Mouse (Mus musculus) fibroblast of lung, adult 2 months (primary cell): Measurements from ENCODE around the gene Fmn2.

Experiments used
- DNase-seq: peaks from one replicate; pipeline ENCODE4 v3.0.0-alpha.2; 2011; ENCODE audit warnings: low read depth

Gene Fmn2

DNA sequence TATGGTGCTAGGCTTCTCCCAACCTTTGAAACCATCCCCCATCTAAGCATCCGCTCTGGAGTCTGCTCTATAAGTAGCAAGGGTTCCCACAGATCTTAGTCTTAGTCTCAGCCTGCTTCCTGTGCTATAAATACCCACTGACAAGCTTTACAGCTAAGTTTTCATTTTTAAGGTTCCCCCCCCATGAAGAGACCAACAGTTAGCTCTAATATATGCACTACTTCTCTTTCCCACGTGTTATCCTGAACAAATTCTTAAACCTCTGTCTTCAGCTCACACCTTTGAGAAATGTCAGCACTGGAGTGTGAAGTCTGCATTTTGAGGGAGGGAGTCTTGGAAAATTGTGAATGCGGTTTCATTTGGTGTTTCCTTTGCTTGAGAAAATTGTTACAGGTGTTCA lies 56.2 kb downstream of the Fmn2 start:
- no peak for DNase-seq

DNA sequence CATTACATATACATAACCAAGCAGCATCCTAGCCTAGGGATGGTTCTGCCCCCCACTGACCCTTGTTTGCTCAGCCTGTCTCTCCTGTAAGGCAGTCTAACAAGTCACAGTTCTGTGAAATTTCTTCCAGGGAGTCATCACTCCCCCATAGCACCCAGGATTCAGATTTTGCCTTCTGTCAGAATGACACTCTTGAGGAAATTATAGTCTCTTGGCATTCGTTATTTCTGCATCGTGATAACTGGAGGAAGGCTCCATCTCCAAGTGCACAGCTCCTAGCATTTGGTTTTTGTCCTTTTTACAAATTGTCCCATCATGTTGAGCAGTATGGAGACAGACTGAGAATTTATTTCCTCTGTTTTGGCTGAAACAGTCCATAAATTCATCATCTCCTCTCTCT lies 56.9 kb downstream of the Fmn2 start:
- no peak for DNase-seq

DNA sequence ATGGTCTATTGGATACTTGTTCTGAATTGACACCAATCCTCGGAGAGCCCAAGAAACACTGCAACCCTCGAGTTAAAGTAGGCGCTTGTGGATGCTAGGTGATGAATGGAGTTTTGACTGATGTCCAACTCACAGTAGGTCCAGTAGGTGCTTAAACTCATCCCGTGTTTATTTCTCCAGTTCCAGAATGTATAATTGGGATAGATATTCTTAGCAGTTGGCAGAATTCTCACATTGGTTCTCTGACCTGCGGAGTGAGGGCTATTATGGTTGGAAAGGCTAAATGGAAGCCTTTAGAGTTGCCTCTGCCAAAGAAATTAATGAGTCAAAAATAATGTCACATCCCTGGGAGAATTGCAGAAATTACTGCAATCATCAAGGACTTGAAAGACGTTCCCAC lies 62.9 kb downstream of the Fmn2 start:
- DNase-seq = no peak

DNA sequence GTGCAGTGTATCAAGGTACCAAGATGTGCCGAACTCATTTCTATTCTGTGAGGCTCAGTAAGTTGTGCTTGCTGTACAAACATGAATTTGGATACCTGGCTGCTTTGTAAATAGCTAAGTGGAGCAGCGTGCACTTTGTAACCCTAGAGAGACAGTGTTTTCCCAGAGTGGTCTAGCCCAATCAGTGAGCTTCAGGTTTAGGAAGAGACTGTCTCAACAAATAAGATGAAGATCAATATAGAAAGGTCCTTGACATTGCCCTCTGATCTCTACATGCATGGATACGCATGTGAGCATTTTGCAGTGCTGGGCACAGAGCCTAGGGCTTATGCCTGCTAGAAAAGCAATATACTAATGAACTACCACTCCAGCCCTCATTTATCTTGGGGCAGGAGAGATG lies 67.0 kb downstream of the Fmn2 start:
- DNase-seq = no peak

DNA sequence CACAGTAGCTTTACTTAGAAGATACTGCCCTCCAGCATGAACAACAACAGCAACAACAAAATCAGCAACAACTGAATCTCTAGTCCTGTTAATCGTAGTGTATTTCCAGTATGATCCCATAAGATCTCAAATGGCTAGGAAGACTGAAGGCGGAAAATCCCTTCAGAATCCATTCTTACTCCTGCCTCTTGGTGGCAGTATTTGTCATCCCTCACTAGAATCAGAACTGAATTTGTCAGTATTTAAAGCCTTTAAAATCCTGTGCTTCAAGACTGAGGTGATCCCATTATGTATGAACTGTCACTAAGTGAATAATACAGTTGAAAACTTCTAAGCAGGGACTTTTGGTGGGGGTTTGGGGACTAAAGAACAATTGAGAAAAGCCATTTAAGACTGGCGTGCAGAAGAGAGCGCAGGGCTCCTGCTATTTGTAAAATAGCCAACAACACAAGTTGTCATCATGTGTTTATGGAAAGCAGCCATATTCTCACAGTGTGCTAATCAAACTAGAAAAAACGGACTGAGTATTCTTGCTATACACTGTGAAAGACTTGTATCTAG lies 90.9 kb downstream of the Fmn2 start:
- DNase-seq = no peak

DNA sequence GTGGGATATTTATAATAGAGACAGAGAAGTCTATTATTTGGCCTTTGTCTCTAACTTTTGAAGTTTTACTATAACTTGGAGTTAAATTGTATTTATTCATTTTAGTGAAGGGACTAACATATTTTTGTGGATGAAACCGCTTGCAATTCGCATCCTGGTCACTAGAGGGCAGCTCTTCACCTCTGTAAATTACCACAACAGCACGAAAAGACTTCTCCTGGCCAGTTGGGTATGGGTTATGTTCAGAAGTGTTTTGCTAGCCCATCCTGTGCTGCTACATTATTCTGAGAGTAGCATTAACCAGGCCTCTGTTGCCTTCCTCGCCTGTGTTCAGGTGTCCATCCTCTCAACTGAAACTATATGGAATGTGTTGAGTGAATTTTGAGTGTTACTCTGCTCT lies 93.4 kb downstream of the Fmn2 start:
- peak; percentile 36 for DNase-seq

DNA sequence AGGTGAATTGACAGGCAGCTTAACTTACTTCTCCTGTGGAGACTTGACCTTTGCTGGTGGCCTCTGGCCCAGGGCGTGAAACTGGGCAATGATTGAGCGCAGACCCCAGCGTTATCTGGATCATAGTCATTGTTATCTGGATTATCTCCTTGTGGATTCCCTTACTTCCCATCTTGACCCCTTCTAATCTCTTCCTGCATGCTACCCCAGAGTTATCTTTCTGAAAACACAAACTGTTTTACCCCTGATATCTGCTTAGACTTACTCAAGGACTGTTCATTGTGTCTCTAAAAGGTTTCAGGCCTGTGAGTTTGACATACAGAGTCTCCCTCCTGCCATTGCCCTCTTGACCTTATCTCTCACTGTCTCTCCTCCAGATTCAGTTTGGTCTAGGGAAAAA lies 95.9 kb downstream of the Fmn2 start:
- no peak for DNase-seq

DNA sequence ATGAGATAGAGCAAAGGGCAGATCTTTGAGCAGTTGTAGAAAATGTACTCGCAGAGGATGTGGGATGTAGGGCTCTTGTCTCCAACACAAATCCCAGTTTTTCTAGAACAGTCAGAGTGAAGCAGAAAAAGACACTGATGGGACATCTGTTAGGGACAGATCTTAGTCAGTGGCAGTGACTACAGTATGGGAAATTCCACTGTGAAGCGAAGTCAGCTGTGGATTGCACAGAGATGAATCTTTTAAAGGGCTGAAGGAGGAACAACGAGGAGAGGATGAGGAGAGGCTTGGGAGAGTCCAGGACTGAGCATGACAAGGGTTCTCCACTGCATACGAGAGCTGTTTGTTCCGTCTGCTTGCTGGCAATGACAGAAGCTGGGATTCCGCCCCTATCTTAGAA lies 96.6 kb downstream of the Fmn2 start:
- DNase-seq = no peak

DNA sequence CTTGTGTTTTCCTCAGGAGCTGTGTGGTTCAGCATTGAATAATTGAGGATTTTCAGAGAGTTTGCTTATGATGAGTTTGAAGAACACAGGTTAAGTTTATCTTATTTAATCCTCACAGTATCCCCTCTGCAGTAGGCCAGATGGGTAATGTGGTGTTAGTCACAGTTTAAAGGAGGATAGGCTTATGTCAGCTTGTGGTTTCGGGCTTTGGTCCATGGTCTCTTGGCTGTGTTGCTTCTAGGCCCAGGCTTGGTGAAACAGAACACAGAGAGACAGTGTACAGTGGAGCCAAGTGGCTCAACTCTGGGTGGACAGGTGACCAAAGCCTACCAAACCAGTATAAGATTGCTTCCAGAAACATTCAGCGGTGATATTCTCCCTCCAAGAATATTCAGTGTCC lies 98.4 kb downstream of the Fmn2 start:
- DNase-seq = no peak

DNA sequence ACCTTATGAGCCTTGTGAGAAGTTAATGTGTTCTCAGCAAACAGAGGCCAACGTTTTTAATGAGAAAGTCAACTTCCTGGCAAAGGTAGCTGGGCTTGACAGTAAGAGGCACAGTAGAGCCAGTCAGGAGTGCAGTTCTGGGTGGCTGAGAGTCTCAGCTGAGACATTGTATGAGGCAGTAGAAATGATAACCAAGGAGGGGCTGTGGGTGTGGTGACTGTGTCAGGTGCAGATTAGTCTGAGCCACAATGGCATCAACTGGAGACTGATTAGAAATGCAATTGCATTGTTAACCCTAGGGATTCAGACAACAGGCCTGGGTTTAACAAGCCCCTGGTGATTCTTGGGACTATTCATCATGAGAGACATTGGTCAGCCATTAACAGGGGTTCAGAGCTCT lies 99.0 kb downstream of the Fmn2 start:
- no peak for DNase-seq

DNA sequence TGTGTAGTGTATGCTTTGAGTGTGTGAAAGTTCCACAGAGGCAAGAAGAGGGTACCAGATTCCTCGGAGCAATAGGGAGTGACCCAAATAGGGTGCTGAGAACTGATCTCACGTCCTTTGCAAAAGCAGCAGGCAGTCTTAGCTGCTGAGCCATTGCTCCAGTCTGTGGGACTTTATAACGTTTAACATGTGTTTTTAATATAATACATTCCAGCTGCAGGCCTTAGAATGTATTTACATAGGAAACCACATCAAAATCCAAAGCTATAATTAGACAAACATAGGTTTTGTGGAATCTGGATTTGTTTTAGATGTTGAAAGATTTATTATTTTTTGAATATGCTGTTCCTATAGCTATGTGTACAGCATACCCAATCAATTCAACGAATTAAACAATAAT lies 115.7 kb downstream of the Fmn2 start:
- DNase-seq = no peak

DNA sequence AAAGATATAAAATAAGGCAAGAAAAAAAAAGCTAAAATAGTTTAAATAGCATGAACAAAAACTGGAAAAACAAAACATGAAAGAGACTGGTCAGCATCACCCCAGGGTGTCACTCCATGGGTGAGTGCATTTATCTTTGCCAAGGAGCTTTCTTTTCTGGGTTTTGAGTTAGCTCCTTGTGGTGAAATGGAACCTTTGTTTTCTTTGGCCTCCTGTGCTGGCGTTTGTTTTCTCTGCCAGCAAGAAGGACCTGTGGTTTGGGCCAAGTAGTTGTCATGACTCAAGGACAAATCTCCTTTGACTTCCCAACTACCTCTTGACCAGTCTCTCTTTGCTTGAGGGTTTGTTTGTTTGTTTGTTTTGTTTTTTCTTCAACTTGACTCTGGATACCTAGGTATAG lies 119.9 kb downstream of the Fmn2 start:
- DNase-seq = peak; percentile 56

DNA sequence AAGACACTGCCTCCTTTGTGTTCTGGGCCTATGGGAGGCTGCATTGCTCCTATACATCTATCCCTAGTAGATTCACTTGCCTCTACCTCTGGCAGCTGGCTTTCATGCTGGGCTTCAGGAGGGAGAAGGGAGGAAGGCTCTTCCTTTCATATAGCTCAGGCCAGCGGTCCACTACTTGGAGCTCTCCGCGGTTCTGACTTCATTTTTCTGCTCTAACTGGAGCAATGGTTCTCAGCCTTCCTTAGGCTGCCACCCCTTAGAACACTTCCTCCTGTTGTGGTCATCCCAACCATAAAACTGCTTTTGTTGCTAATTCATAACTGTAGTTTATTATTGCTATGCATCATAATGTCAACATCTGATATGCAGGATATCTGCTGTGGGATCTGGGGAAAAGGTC lies 121.4 kb downstream of the Fmn2 start:
- no peak for DNase-seq

DNA sequence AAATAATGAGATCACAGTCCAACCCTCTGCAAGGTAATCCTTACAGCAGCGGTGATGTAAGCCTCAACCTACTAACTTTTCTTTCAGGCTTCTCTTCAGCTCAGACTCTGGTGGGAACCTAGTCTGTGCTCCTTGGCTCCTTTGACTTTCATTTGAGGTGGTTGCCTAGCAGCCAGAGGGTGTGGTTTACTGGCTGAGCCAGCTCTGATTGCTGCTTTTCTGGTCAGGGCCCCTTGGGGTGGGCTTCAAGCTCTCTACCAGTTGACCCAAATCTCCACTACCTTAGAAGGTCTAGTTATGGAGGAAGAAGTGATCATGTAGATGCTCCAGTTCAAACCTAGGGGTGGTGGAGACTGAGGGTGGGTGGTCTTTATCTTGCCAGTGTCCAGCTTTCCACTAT lies 128.4 kb downstream of the Fmn2 start:
- no peak for DNase-seq

DNA sequence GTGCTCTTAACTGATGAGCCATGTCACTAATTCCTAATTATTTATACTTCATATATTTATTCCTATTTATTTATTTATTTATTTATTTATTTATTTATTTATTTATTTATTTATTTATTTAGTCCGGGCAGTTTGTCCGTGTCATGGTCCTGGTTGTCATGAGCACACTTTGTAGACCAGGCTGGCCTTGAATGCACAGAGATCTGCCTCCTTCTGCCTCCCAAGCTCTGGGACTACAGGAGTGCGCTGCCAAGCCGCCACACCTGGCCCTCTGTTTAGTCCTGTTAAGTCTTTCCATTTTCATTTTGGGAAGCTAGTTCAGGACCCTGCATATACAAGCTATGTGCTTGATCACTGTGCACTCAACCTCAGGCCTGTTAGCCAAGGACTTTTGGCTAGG lies 134.7 kb downstream of the Fmn2 start:
- DNase-seq = no peak

DNA sequence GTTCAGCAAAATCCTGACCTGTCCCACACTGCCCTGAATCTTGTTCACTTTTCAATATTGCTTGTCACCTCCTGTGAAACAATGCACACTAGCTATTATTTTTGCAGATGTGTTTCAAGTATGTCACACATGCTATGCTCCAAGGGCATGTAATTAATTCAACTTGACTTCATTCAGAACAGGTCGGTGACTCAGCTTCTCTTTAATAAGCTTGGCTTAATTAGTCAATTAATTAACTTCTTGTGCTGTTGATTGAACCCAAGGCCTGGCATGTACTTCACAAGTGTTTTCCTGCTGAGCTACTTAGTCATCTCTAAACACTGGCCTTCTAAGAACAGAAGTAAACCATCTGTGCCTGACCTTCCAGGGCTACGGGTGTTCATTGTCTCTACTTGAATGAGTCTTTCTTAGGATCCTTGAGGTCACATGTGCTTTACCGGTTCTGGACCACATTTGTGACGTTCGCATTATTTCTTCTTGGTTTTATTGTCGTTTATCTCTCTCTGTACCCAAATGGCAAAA lies 136.0 kb downstream of the Fmn2 start:
- DNase-seq = no peak

DNA sequence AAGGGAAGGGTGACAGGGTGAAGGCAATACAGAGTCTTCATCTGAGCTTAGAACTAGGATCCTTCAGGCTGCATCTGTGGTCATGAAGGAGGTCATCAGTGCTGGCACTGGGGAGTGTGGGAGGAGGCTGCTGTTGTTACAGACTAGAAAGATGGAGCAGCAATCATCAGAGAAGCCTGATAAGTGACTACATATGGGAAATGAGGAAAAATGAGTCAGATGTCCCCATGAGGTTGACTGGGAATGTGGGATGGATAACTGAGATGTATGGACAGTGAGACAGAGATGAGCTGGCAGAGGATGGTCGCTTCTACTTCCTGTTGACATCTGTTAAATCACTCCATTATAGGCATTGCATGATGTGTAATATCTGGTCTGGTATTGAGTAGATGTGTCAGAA lies 139.3 kb downstream of the Fmn2 start:
- no peak for DNase-seq

DNA sequence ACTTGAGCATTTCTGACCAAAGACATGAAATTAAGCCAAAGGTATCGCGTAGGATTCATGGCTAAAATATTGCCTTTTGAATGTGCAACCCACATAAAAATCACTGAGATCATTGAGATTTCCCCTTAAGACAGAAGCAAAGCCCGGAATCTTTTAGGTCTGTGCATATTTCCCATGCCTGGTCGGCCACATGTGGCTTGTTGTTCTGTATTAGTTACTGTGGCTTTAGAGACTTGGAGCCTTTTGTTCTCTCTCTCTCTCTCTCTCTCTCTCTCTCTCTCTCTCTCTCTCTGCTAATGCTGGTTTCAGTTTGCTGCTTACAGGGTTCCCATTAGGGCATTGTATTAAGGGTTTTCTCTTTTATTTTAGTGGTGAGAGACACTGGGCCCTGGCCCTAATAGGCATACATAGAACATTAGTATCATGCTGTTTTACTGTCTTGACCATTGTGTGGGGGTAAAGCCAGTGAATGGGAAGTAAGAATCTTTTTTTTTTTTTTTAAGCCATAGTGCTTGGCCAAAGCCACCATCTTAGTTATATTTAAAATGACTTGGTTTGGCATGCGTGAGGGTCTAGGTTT lies 141.9 kb downstream of the Fmn2 start:
- no peak for DNase-seq

DNA sequence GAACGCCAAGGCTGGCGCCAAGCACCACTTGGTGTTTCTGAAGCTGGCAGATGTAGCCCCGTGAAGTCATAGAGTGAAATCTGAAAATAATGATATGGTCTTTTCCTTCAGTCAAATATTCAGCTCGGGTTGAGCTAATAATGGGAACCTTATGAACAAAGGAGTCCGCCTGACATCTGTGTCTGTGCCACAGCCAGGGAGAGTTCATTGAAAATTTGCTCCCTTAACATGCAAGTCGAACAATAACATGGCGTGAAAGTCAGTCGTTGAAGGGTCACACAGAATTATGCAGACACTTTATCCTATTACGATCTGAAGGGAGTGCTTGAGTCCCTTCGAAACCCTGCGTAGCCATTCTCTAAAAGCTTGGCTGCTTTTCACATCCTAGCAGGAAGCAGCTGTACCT lies 147.8 kb downstream of the Fmn2 start:
- DNase-seq = peak; percentile 54

DNA sequence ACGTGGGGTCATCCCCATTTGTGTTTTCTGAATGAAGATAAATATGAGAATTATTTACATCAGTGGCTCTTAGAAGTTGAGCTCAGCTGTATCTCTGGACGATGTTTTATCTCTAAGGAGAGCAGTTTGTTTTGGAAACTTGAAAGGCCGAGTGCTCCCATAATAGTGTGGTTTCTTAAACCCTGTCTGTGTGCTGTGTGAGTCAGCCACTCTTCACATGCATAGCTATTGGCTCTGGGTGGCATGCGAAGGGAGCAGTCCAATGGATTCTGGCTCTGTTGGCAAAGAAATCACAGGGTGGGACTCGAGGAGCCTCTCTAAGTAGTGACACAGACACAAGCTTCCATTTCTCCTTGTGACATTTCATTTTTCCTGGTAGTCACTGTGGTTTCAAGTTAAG lies 152.9 kb downstream of the Fmn2 start:
- peak; percentile 78 for DNase-seq

DNA sequence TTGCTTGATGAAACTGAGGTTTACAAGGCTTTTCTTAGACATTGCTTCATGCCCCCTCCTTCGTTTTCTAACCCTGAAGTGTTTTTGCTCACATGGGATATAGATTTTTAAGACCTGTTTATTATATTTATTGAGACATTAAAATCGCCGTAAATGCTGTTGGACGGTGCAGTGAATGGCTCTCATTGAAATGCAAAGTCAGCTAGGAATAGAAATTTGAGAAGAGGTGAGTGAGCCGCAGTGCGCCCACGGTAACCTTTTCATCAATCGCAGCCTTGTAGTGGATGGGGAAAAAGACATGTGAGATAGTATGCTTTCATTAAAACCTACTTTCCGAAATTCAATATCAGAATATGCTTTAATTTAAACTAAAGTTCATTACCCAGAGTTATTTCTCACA lies 153.7 kb downstream of the Fmn2 start:
- no peak for DNase-seq

DNA sequence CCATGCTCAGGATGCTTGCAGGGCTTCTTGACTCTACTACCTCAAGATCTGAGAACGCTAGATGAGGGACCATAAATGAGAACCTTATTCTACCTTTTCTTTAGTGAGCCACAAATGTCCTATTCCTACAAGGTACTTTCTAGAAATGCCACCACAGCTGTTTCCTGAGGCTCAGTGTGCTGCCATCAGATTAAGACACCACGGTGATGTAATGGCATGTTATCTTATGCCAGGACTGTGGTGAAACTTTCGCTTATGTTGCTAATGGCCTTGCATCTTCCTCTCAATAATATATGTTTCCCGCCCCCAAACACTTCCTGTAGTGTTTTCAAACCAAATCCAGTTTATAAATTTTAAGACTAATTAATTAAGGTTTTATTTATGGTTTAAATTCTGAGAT lies 154.9 kb downstream of the Fmn2 start:
- no peak for DNase-seq

DNA sequence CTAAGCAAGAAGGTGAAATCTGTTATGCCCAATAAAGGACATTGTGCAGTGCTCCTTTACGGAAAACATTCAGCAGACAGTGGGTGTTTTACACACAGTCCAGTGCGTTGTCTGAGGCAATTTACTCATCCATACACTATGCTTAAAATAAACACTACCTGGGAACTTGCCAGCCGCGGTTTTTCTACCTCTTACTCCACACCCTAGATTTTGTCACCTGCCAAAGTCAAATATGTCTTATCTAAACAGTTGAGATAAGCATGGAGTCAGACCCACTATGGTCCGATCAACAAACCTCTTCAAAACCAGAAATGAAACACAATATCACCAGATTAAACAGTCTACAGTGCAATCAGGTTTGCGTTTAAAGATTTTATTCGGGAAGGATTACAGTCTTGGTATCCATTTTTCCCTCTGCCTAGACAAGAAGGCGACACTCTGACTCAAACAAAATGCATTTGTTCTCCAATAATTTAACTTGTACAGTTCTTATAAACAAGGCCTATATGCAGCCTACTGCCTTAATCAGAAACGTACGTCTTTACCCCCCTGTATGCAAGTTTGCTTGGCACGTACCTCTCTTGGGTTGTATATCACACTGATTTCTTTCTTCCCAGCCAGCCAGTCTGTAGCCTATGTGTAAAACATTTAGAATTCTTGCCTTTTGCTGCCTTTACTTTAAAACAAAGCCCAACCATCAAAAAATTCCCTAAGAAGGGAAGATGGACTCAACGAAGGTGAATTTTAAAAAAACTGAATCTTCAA lies 158.0 kb downstream of the Fmn2 start:
- DNase-seq = no peak

DNA sequence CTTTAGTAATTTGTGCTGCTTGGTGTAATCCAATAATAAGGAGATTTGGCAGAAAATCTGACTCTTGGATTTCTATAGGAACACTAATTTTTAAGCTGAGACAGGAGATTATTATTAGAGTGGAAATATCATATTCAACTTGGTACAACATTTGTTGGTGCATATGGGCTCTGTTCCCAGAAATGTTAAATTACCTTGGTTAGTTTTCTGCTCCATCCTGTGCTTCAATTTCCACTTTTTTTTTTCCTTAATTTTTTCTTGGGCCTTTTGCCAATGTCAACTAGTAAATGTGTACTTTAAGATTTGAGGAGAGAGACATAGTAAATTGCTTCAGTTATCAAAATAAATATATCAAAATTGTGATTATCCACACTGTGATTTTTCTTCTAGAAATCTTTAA lies 163.5 kb downstream of the Fmn2 start:
- DNase-seq = no peak
